12 mouse cellular contexts compared by ENCODE assay signal in genomic region chr4:32342269-32342668, GRCm38 (mm10).
DNase-seq lines count a peak whose midpoint lies in the region; ATAC-seq and TF ChIP-seq lines count a peak whose summit lies in the region.
"Had no signal": no experiment of that assay in that cellular context is flagged by ENCODE, and none has a peak within 500 bp of the region (broad histone marks: within the 10 kb centered on the region; RNA-seq: fewer than 3 reads in every experiment).

No protein-coding gene starts in this region.

- no peak for DNase-seq in layer of hippocampus, adult 2 months (ENCODE audit: low spot score in 2 of 2)
- DNase-seq in layer of hippocampus, adult 18-20 months (ENCODE audit: low spot score in 2 of 2) = no peak
- peak; percentile 72 for DNase-seq in A20 (ENCODE audit: low read depth, low spot score)
- peak; percentile 83 for DNase-seq in induced T-regulatory cell, adult 2 months (ENCODE audit: low read depth)
- DNase-seq in adrenal gland, adult 2 months = no peak

- peak; percentile 17 for ATAC-seq in CD4-positive, CD25-positive, alpha-beta regulatory T cell, adult 4 months
- no peak for ATAC-seq in monocyte, adult 5-6 weeks (replicated peaks; ENCODE audit: insufficient number of reproducible peaks, low FRiP score, low TSS enrichment, poor library complexity, severe bottlenecking)
- no peak for ATAC-seq in erythroid progenitor cell, adult 5-6 weeks (replicated peaks; ENCODE audit: low FRiP score, poor library complexity, severe bottlenecking)

- H3K4me3 ChIP-seq in layer of hippocampus, adult 2 months = no peak overlapping the region
- H3K4me3 ChIP-seq: embryonic facial prominence, embryonic 13.5 days; heart, embryonic 13.5 days; limb, embryonic 13.5 days; megakaryocyte, embryonic 14.5 days had no signal

- no peak overlapping the region for H3K27ac ChIP-seq in layer of hippocampus, adult 2 months
- H3K27ac ChIP-seq: embryonic facial prominence, embryonic 13.5 days; limb, embryonic 13.5 days had no signal

- peak; percentile 41 for TF ChIP-seq CTCF in layer of hippocampus, adult 2 months (conservative IDR thresholded peaks at IDR 0.05)

Comparison
In these comparisons a context has a peak if more than half of its experiments do, and no peak if none do; other contexts are left out.
1. DNase-seq: peak in A20 (single experiment) and induced T-regulatory cell, adult 2 months (single experiment); none in layer of hippocampus, adult 2 months (0 of 2), layer of hippocampus, adult 18-20 months (0 of 2) and adrenal gland, adult 2 months (single experiment).